Mouse (Mus musculus): Measurements from ENCODE around the gene Adar. TPM values are rescaled to one million over a fixed set of nuclear protein-coding genes. Genes with fewer than 3 reads are reported as not detected.

Adar gene
- polyA plus RNA-seq, 1 experiment from 2014 or later = 15.1 TPM

Other genes starting within 250 kb of the Adar start
- gene Kcnn3, start 194.9 kb upstream of the Adar start, polyA plus RNA-seq (2014; fragmentation: Nextera tagmentation; extraction: Ambion mirVana) = 1.5 and 2.9 TPM in 2 replicates
- 12.0 and 17.7 TPM in 2 replicates for gene Chrnb2, start 49.6 kb downstream of the Adar start, polyA plus RNA-seq (2014; fragmentation: Nextera tagmentation; extraction: Ambion mirVana)
- gene Ube2q1, start 58.6 kb downstream of the Adar start, polyA plus RNA-seq (2014; fragmentation: Nextera tagmentation; extraction: Ambion mirVana) = 21.9 and 24.9 TPM in 2 replicates
- gene She, start 116.3 kb downstream of the Adar start, polyA plus RNA-seq (2014; fragmentation: Nextera tagmentation; extraction: Ambion mirVana) = 2.2 TPM in 2 replicates
- 0.18 and 0.22 TPM in 2 replicates for gene Il6ra, start 198.2 kb downstream of the Adar start, polyA plus RNA-seq (2014; fragmentation: Nextera tagmentation; extraction: Ambion mirVana)
- gene Atp8b2, start 248.5 kb downstream of the Adar start, polyA plus RNA-seq (2014; fragmentation: Nextera tagmentation; extraction: Ambion mirVana) = 12.0 and 19.1 TPM in 2 replicates